Mouse (Mus musculus) telencephalon, adult 2 months (tissue): Measurements from ENCODE around the gene Scube1.

Experiments used
- DNase-seq: peaks from one replicate; pipeline ENCODE4 v3.0.0-alpha.2; 2011; ENCODE audit warnings: low read depth, low spot score

The Scube1 gene

DNA sequence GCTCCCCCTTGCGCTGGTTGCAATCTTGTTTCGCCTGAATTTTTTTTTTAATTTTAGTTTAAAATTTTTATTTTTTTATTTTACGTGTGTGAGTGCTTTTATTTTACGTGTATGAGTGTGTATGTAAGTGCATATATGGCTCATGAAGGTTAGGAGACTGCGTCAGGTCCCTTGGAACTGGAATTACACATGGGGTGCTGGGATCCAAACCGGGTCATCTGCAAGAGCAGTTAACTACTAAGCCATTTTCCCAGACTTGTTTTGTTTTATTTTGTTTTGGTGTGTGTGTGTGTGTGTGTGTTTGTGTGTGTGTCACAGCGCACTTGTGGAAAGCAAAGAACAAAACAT is 129.5 kb downstream of the Scube1 start:
- no peak for DNase-seq

DNA sequence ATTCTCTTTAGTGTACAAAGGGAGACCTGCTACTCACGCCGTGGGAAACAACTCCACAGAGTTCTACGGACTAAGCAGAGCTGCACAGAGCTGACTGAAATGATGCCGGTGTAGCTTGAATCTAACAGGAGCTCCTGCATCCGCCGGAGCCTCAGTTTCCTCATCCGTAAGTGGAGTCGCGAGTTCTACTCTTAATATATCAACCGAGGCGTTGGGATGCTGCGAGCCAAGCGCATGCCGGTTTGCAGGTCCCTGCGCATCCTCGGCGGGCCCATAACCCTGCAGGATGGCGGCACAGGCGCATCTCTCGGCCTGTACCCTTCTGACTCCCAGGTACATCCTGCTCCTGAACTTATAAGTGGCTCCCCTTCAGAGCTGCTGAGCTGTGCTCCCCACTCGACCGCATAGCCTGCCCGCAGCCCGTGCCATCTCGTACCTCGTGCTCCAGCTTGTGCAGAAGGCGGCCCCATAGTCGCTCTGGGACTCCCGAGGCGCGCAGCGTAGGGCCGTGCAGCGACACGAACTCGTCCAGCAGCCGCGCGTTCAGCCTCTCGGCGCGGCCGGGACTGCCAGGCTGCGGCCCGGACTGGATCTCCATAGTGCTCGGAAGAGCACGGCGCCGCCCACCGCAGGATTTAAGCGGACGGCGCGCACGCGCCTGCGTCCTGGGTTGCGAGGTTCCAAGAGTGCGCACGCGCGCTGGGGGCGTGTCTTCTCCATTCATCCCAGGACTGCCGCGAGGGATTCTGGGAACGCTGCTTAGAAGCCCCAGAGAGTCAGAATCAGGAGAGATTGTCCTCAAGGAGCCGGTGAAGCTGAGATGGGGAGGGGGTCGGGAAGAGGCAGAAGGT is 130.1 kb downstream of the Scube1 start, which contains the start of gene Ttll12:
Ttll12 (minus strand) TSS at position 645 of the 851 bp plus-strand sequence.
- peak; percentile 96 for DNase-seq

DNA sequence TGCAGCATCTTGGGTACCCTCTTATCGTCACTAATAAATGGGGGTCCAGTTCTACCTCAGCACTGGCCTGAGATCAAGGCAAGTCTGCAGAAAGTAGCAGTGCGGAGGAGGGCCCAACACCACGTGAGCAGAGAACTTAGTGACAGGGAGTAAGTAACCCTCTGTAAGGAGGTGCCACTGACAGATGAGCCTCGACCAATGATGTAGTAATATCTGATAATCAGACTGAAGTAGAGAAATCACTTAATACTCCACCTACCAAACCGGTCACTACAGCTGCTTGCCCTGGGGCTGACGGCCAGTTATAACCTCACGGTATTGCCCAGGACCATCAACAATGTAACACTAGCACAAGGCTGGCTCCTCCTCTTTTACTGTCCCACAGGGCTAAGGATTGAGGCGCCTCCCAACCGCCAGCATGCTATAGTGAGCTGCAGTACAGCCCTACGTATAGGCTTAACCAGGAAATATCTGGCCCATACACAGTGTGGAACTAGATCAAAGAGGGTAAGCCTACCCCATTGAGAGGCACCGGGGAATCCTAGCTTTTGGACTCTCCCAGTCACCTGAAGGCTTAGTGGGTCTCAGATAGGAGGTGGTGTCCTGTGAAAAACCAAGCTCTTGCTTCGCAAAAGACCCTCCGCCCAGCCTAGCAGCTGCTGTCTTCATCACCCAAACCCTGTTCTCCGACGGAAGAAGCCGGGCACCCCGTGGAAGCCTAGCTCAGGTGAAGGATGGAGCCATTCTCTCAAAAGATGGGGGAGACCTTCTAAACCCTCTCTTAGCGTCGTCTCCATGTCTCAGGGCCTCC is 130.9 kb downstream of the Scube1 start:
- no peak for DNase-seq

DNA sequence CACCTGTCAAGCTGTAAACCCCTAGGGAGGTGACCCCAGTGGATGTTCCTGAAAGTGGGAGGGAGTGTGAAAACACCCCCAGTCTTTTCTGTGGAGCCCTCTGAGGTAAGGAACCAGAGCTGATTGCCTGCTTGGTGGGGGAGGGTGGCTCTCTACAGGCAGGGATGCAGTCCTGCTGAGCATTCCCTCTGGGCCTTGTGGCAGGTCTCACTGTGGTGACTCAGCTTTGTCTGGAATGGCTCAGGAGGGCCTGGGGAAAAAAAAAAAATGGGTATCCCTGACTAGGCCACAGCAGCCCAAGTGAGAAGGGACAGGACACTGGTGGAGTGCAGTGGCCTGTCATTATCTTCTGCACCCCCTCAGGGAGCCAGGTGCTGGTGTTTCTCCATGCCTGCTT is 131.6 kb downstream of the Scube1 start:
- no peak for DNase-seq

DNA sequence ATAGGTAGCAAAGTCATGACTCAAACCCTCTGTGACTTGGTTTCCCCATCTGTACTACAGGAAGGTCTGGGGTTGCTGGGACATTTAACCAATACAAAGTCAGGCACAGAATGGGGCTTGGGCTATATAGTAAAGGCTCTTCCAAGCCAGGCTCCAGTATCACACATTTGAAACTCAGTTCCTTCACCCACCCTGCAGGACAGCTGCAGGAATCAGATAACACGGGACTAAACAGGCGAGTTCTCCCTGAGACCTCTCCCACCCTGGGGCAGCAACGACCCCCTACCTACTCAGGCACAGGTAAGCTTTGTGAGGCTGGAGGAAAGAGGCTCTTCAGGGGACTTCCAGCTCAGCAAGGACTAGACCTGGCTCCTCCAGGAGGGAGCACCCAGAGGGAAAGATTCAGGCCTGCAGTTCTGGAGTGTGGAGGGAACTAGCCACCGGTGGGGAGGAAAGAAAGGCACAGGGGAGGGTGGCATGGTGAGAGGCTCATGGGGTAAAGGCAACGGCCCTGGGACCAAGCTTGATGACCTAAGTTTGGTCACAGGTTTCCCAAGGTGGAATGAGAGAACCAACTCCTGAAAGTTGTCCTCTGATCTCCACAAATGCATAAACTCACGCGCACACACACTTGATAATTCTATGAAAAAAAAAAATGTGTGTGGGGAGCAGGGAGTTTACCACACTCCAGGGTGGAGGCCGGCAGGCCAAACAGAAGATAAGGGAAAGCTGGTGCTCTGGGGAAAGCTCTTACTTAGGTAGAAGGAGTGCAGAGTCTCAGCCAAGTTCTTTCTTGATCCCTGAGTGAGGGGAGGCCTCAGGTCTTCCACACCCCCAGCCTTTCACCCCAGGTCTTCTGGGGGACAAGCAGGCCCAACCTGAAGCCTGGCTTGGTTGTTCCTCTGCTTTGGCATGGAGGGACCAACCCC is 132.3 kb downstream of the Scube1 start:
- no peak for DNase-seq

DNA sequence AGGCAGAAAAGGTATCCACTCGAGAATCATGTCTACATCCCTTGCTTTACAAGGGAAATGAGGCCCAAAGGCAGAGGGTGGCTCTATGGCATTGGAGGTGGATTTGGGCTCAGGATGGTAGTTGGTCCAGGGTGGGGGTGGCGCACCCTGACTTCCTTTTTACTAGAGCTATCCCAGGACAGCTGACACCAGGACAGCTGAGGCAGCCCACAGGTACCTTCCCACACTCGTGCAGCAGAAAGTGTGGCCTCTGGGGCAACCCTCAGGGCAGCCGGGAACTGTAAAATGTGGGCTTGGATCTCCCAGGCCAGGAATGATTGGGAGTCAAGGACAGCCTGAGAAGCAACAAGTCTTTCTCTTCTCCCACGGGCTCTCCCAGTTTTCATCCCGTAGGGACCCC is 133.1 kb downstream of the Scube1 start:
- no peak for DNase-seq

DNA sequence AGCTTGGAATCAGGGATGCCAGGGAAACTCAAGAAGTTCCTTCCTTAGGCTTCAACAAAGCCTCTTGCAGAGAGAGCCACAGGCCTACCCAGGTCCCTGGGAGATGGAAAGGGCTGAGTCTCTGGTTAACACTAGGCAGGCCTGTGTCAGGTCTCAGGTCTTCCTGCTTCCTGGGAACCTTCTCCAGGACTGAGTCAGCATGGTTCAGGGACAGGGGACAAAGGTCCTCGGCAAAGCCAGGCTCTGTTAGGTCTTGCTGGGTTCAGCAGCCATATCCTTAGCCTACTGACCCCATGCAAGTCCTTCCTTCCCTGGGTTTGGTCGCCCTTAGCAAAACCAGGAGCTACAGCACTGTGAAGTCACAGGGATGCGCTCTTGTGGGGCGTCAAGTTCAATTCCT is 134.0 kb downstream of the Scube1 start:
- DNase-seq = no peak

DNA sequence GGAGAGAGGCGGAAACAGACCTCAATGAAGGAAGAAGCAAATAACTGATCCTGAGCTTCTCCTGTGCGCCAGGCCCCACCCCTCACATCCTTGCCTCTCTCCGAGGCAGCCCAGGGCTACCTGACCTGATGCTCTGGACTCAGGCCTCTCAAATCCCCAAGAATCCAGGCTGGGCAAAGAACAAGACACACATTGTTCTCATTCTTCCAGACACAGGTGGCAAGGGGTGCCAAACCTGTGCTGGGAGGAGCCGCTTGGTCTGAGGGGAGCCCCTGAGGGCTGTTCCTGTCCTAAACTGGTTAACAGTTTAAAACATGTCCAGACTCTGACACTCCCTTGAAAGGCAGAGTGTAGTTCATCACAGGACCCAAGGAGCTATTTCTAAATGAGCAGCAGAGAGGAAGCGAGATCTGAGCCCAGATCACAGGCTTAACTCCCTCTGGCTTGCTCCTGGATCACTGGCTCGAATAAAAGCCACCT is 140.0 kb downstream of the Scube1 start:
- DNase-seq = no peak

DNA sequence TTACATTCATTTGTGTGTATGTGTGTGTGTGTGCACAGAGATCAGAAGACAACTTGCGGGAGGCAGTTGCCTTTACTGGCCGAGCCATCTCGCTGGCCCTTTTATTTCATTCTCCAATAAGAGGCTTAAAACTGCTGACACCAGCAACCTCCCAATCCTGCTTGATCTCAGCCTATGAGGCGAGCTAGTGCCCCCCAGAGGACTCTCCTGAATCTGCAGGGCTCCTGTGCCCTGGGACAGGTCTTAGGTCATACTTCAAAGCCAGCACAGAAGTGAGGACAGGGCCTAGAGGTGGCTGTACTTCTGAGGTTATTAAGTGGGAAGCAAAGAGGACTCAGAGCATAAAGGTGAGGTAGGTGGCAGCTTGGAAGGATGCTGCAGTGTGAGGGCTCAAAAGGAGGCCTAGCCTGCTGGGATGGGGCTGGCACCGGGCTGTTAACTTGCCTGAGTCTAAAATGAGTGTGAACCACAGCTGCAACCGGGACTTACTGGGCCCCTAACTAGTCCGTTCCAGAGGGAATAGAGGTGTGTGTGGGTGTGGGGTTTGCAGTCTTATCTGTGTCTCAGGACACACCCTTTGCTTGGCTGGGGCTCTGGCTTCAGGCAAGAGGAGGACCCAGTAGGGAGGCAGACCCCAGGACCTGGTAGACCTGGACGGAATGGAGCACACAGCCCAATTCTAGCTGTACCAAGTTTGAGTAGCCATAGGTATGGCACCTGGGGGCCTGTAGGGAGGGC is 141.2 kb downstream of the Scube1 start:
- no peak for DNase-seq

DNA sequence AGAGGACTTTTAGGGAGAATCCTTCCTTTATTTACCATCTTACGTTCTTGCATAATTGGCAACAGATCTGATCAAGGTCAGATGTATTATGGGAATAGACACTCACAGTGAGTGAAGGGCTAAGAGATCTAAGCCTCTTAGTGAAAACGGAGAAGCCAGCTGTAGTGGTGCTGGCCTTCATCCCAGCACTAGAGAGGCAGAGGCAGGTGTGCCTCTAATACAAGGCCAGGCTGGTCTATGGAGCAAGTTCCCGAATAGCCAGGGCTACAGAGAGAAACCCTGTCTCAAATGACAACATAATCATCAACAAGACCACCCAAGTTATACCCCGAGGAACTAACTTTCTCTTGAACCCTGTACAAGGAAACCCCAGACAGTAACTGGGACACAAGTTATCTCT is 141.9 kb downstream of the Scube1 start:
- no peak for DNase-seq

DNA sequence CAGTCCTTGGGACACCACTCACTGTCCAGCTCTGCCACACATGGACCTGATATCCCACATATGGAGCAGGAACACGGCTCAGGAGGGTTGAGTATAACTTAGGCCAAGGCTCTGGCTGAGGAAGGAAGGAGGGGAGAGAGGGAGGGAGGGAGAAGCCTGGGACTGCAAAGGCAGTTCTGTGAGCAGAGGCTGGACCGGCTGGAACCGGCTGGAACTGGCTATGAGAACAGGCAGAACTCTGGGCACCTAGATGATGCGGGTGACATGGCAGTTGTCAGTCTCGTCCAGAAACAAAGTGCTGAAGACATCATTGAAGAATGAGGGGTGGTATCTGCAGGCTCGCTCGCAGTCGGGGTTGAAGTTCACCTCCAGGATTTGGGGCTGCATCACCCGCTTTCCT is 148.2 kb downstream of the Scube1 start:
- no peak for DNase-seq

DNA sequence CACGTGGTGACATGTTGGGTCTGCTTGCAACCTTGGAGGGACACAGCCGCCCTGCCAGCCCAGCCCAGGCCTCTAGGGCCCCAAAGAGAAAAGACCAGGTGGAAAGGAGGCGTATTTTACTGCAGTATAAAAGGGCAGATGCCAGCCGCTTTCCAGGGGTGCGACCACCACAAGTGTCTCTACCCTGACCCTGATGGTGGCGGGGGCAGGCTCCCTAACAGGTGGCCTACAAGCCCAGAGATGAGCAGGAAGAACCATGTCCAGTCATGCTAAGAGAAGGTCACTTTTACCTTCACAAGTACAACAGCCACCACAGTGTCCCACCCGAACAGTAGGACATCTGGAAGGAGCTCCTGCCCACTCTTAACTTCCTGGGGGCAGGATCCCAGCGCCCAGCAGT is 149.3 kb downstream of the Scube1 start:
- DNase-seq = no peak

DNA sequence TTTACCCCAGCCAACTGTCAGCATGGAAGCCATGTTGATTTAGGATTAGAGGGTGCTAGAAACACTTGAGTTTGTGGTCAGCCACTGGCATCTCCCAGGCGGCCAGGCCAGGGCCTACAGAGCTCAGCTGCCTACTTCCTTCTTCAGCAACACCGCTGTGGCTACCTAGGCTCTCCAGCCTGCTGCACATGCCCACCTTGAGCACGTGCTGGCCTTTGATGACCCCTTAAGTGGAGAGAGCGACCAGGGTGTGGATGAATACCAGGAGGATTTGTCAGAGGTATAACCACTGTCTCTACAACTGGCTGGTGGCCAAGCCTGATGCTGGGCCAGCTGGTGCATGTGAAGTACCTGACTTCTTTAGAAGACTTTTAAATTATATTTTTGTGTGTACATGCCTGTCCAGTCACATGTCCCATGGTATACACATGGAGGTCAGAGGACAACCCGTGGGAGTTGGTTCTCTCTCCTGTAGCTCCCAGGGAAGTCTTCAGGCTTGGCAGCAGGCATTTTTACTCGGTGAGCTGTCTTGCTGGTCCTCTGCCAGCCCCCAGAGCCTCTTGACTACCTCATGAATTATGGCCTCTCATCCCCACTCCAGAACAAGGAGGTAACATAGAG is 150.0 kb downstream of the Scube1 start:
- no peak for DNase-seq

DNA sequence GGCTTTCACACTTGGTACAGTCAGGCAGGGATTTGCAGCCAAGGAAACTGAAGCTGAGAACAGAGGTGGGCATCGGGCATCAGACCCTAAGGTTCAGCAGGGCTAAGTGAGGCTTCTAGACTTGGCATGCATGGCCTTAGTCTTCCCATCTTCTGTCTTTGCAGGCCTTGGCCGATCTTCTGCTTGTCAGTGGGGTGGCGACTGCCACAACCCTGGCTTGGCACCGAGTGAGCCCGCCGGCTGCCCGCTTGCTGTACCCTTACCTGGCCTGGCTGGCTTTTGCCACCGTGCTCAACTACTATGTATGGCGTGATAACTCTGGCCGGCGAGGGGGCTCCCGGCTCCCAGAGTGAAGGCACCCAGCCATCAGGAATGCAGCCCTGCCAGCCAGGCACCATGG is 151.2 kb downstream of the Scube1 start:
- DNase-seq = no peak

DNA sequence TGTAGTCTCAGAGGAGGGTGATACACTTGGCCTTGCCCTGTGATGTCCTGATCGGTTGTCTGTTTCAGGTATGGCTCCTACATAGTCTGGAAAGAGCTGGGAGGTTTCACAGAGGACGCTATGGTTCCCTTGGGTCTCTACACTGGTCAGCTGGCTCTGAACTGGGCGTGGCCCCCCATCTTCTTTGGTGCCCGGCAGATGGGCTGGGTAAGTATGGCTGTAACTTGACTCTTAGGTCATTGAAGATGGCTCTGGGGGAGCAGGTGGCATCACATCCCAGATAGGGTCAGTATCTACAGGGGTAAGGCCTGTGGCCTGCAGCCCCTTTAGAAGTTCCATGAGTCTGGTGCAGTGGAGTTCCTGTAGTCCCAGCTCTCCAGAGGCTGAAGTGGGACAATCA is 152.7 kb downstream of the Scube1 start:
- no peak for DNase-seq

DNA sequence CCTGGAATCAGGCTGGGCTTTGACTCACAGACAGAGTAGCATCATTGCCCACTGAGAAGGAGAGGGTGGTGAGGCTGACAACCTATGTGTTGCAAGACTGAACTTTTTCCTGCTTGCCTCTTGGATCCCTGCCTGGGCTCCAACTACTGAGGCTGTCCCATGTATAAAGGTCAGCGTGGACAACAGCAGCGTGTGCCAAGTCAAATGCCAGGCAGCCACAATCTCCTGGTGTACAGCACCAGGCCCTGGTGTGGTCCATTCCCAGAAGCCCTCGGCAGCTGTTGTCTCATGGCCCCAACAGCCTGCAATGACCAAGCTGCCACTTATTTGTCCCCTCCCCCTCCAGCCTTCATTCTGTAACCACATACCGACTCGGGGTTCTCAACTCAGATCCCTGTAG is 153.2 kb downstream of the Scube1 start:
- DNase-seq = no peak

DNA sequence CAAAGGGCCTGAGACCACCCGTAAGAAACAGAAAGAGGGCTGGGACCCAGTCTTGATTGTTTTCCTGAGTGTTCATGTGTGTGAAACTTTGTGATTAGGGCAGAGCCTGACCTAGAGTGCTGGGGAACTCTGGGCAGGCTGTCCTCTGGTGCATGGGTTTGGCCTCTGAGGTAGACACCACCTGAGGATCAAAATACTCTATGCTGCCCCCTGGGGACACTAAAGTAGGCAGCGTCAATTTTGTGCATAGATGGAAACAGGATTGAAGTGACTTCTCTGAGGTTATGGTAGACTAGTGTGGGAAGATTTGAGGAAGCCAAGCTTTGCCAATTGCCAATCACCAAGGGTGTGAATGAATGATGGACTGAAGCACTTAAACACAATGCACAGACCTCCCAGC is 154.2 kb downstream of the Scube1 start:
- DNase-seq = no peak

DNA sequence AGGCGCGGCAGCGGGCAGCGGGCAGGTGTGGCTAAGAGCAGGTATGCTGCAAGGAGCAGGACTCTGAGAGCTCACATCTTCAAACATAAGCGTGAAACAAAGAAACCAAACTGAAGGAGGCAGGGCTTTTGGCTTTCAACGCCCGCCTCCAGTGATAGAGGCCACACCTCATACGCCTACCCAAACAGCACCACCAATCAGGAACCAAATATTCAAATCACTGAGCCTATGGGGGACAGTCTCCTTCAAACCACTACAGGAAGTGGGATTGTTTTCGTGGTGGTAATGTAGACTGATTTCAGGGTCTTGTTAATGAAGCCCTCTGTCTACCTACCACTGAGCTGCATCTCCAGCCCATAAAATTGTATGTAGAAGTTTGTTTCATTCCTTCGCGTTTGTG is 155.1 kb downstream of the Scube1 start:
- no peak for DNase-seq

DNA sequence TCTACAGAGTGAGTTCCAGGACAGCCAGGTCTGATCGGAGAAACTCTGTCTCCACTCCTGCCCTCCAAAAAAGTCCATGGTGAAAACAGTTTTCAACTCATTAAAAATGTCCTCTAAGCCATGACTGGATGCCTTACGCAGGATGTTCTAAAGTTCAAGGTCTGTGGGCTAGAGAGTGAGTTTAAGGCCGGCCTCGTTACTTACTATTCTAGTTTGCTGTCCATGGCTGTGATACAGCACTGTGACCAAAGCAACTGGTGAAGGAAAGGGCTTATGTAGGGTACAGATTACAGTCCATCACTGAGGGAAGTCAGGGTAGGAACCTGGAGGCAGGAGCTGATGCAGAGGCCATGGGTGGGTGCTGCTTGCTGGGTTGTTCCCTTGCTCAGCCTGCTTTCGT is 156.3 kb downstream of the Scube1 start:
- no peak for DNase-seq

DNA sequence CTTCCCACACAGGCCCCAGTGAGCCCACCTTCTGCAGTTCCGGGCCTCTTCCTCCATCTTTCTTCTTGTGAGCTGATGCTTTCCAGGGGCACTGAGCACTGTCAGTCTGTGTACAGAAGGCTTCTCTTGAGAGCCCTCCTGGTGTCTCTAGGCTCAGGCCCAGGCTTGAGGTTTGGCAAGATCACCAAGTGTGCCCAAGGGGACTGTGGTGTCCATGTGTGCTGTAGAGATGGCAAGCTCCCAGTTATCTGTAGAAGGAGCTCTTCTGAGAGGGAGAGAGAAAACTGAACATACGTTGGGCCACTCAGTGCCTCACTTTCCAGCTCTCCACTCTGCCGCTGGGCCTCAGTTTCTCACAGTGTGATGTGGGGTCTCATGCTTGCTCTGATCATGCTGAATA is 157.1 kb downstream of the Scube1 start:
- DNase-seq = no peak

DNA sequence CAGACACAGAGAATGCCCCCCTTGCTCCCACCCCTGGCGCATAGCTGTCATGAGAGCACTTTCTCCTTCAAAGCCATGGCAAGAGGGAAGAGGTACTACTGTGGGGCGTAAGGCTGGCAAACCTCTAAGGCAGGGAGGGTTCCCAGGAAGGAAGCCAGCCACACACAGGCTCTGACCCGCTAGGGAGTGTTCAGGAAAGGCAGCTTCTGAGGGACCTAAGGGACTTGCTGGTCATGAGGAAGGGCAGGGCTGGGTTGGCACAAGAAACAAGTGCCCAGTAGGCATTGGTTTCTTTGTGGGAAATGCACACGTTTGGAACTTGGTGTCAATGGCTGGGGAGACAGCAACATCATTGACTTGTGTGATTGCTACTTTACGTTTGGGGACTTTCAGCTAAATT is 158.8 kb downstream of the Scube1 start:
- DNase-seq = no peak
